Mouse (Mus musculus) hindbrain, embryonic 13.5 days (tissue): ENCODE measurements around the gene Katna1. TPM values are rescaled to one million over a fixed set of nuclear protein-coding genes. Genes with fewer than 3 reads are reported as not detected.
"Not testable (repeated sequence)": the region's sequence is repeated elsewhere in the genome, so short reads cannot be mapped to it uniquely, and the experiment has no call there.

Experiments used
- ATAC-seq: fragments of 200-750 bp; cut with Nextera tagmentation; 2 replicates; pipeline ENCODE4 v1.8.0; 2017; ENCODE audit warnings: moderate TSS enrichment; ENCODE audit not compliant: low FRiP score
- H3K27ac ChIP-seq: fragments of 300-500 bp; sonication (generic); 2 replicates; pipeline ENCODE4 v1.5.1; 2015; ENCODE audit warnings: inconsistent platforms, mild to moderate bottlenecking, moderate library complexity
- H3K27me3 ChIP-seq: fragments of 300-500 bp; sonication (generic); 2 replicates; pipeline ENCODE4 v1.6.1; 2015; ENCODE audit warnings: mild to moderate bottlenecking, inconsistent platforms
- H3K36me3 ChIP-seq: fragments of 300-500 bp; sonication (generic); 2 replicates; pipeline ENCODE4 v1.6.1; 2015; ENCODE audit warnings: mild to moderate bottlenecking, inconsistent platforms
- H3K4me1 ChIP-seq: fragments of 300-500 bp; sonication (generic); replicated peaks from 2 replicates; pipeline ENCODE4 v1.6.1; 2015; ENCODE audit warnings: inconsistent platforms
- H3K4me2 ChIP-seq: fragments of 300-500 bp; sonication (generic); 2 replicates; pipeline ENCODE4 v1.6.1; 2015; ENCODE audit warnings: inconsistent platforms, mild to moderate bottlenecking, moderate library complexity
- H3K4me3 ChIP-seq: fragments of 300-500 bp; sonication (generic); 2 replicates; pipeline ENCODE4 v1.5.1; 2015; ENCODE audit warnings: mild to moderate bottlenecking, inconsistent platforms
- H3K9ac ChIP-seq: fragments of 300-500 bp; sonication (generic); 2 replicates; pipeline ENCODE4 v1.6.1; 2015; ENCODE audit warnings: mild to moderate bottlenecking, inconsistent platforms
- H3K9me3 ChIP-seq: fragments of 300-500 bp; sonication (generic); 2 replicates; pipeline ENCODE4 v1.6.1; 2016; ENCODE audit warnings: inconsistent platforms
- WGBS: fragments of 180-500 bp; shearing (Covaris S2); methylation state at CpG from one replicate; pipeline ENCODE4 v1.1.7; 2015; 5-methylcytosine and 5-hydroxymethylcytosine counted together
- polyA plus RNA-seq: library from polyadenylated mRNA; unstranded; fragments of >200 nt; fragmentation: Nextera tagmentation; extraction: Ambion mirVana; gene quantifications from 2 replicates; pipeline ENCODE4 v1.2.1, GENCODE M21; 2015

Katna1 gene
- polyA plus RNA-seq, 1 experiment from 2014 or later: 36.6 TPM

DNA sequence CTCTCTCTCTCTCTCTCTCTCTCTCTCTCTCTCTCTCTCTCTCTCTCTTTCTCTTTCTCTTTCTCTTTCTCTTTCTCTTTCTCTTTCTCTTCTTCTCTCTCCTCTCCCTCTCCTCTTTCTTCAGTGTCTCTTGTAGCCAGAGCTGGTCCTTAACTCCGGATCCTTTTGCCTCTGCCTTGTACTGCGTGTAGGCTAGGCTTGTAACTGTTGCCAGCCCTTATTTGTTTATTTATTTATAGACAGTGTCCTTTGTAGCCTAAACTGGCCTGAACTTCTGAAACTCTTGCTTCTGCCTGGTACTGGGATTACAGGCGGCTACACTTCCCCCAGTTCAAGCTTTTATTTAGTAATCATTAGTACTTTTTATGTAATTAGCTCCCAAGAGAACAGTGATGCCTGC, 1.2 kb downstream of the Katna1 start:
- no peaks in the 10 kb centered on the region for H3K36me3 ChIP-seq
- WGBS: 30% methylated on average over 3 of the region's 3 CpGs
- H3K9ac ChIP-seq: peak overlapping the region; percentile 61
- H3K27ac ChIP-seq: no peak overlapping the region
- peak overlapping the region; percentile 66 for H3K4me2 ChIP-seq
- H3K9me3 ChIP-seq: no peaks in the 10 kb centered on the region
- peak overlapping the region; percentile 62 for H3K4me3 ChIP-seq
- no peak for ATAC-seq
- H3K27me3 ChIP-seq: no peaks in the 10 kb centered on the region
- H3K4me1 ChIP-seq: peaks cover 36% of the 10 kb centered on the region

DNA sequence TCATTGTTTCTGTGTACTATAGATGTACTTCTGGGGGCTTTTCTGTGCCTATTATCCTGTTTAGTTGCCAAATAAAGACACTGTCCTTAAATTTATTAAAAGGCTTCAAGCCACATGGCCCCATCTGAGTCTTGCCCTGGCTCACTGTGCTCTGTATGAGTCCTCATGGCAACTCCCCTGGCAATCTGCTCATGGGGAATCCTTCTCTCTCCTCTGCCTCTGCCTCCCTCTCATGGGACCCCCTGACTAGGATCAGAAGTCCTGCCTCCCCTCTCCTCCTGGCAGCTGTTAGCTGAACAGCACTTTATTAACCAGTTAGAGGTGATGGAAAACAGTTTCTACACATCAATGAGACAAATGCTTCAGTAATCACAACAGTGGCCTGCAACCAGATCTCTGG, 5.8 kb downstream of the Katna1 start:
- H3K27me3 ChIP-seq: no peaks in the 10 kb centered on the region
- no peak for ATAC-seq
- H3K9me3 ChIP-seq: no peaks in the 10 kb centered on the region
- no peaks in the 10 kb centered on the region for H3K36me3 ChIP-seq
- H3K9ac ChIP-seq: no peak overlapping the region
- H3K4me2 ChIP-seq: no peak overlapping the region
- peaks cover 32% of the 10 kb centered on the region for H3K4me1 ChIP-seq
- H3K27ac ChIP-seq: no peak overlapping the region
- no peak overlapping the region for H3K4me3 ChIP-seq

DNA sequence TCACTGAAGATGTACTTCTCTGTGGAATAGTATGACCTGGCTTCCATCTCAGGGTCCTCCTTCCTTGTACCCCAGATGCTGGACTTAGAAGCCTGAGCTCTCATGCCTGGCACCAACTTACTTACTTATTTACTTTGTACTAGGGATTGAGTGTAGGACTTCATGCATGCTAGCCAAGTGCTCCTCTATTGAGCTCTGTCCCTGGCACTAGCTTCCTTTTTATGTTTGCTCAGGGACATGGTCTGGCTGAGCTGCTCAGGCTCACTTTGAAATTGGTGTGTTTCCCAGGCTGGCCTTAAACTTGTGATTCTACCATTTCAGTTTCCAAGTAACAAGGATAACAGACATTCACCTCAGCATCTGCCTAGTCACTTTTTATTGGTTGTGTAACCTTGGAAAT, 11.3 kb downstream of the Katna1 start:
- no peak overlapping the region for H3K9ac ChIP-seq
- H3K9me3 ChIP-seq: no peaks in the 10 kb centered on the region
- 0 out of 2 replicates have a peak, but pooled peaks cover 2% of the 10 kb centered on the region for H3K4me1 ChIP-seq
- no peak for ATAC-seq
- peaks cover 13% of the 10 kb centered on the region for H3K36me3 ChIP-seq
- no peak overlapping the region for H3K4me2 ChIP-seq
- no peak overlapping the region for H3K27ac ChIP-seq
- no peak overlapping the region for H3K4me3 ChIP-seq
- no peaks in the 10 kb centered on the region for H3K27me3 ChIP-seq

- Histone ChIP-seq H3K9me3 (no peaks in the 10 kb centered on the region), H3K4me3 (no peak overlapping the region), H3K9ac (no peak overlapping the region), H3K36me3 (peaks cover 17% of the 10 kb centered on the region), H3K4me1 (0 out of 2 replicates have a peak, but pooled peaks cover 2% of the 10 kb centered on the region), H3K4me2 (no peak overlapping the region), H3K27me3 (no peaks in the 10 kb centered on the region), H3K27ac (no peak overlapping the region)
- no peak for ATAC-seq
- WGBS: 86% methylated on average over 3 of the region's 3 CpGs
These were observed 12.1 kb downstream of the Katna1 start for GRCm38 (mm10) chr10:7737914-7738313.

DNA sequence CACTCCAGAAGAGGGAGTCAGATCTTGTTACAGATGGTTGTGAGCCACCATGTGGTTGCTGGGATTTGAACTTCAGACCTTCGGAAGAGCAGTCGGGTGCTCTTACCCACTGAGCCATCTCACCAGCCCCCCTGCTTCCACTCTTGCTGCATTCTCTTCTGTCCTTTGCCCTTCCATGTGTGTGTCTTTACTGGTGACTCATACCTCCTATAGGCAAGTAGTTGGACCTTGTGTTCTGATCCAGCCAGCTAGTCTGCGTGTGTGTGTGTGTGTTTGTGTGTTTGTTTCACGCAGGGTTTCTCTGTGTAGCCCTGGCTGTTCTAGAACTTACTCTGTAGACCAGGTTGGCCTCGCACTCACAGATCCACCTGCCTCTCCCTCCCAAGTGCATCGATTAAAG, 19.7 kb downstream of the Katna1 start:
- not testable (repeated sequence) for H3K27me3 ChIP-seq, H3K4me3 ChIP-seq, H3K27ac ChIP-seq, H3K9me3 ChIP-seq, H3K4me2 ChIP-seq, ATAC-seq, H3K4me1 ChIP-seq, H3K9ac ChIP-seq
- 97% methylated on average over 6 of the region's 6 CpGs for WGBS
- H3K36me3 ChIP-seq: peaks cover 67% of the 10 kb centered on the region

DNA sequence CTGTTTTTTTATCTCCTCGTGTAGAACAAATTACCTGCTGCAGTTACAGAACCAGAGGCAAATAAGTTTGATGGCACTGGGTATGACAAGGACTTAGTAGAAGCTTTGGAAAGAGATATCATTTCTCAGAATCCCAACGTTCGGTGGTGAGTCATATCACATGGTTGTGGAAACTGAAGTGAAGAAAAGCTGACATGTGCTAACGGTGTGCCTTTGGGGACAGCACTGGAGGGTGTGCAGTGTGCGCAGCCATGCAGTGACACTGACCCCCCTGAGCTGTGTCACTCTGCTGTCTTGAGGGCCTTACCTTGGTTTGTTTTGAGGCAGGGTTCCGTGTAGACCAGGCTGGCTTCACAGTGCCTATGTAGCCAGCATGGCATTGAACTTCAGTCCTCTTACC, 23.0 kb downstream of the Katna1 start:
- Histone ChIP-seq H3K9me3 (no peaks in the 10 kb centered on the region), H3K4me3 (no peak overlapping the region), H3K9ac (no peak overlapping the region), H3K36me3 (peaks cover 64% of the 10 kb centered on the region), H3K27me3 (no peaks in the 10 kb centered on the region), H3K4me1 (no peaks in the 10 kb centered on the region), H3K4me2 (no peak overlapping the region), H3K27ac (no peak overlapping the region)
- ATAC-seq: no peak
- WGBS: 93% methylated on average over 6 of the region's 6 CpGs

GRCm38 (mm10) chr10:7757544-7757943, 31.7 kb downstream of the Katna1 start:
- H3K9me3 ChIP-seq: no peaks in the 10 kb centered on the region
- H3K4me1 ChIP-seq: no peaks in the 10 kb centered on the region
- H3K27ac ChIP-seq: no peak overlapping the region
- peaks cover 82% of the 10 kb centered on the region for H3K36me3 ChIP-seq
- H3K9ac ChIP-seq: no peak overlapping the region
- no peak for ATAC-seq
- H3K4me2 ChIP-seq: no peak overlapping the region
- H3K27me3 ChIP-seq: no peaks in the 10 kb centered on the region
- H3K4me3 ChIP-seq: no peak overlapping the region
- 98% methylated on average over 2 of the region's 2 CpGs for WGBS

GRCm38 (mm10) chr10:7772346-7772745, 46.5 kb downstream of the Katna1 start:
- no peaks in the 10 kb centered on the region for H3K27me3 ChIP-seq
- H3K27ac ChIP-seq: no peak overlapping the region
- peaks cover 83% of the 10 kb centered on the region for H3K36me3 ChIP-seq
- WGBS: 94% methylated on average over 4 of the region's 4 CpGs
- H3K4me2 ChIP-seq: no peak overlapping the region
- no peak overlapping the region for H3K4me3 ChIP-seq
- no peak overlapping the region for H3K9ac ChIP-seq
- no peaks in the 10 kb centered on the region for H3K4me1 ChIP-seq
- H3K9me3 ChIP-seq: no peaks in the 10 kb centered on the region
- ATAC-seq: no peak

DNA sequence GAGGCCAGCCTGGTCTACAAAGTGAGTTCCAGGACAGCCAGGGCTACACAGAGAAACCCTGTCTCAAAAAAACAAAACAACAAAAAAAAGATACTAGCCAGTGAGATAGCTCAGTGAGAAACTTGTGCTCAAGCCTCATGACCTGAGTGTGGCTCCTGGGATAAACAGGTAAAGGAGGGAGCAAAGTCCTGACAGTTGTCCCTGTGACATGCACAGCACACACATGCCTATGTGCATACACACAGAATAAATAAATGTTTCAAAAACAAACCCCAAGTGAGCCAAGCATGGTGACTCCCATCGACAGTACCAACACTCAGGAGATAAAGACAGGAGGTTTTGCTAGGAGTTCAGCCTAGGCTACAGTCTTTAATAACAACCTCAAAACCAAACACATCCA, 47.0 kb downstream of the Katna1 start:
- no peaks in the 10 kb centered on the region for H3K4me1 ChIP-seq
- H3K4me2 ChIP-seq: no peak overlapping the region
- no peak overlapping the region for H3K9ac ChIP-seq
- no peak overlapping the region for H3K27ac ChIP-seq
- no peaks in the 10 kb centered on the region for H3K9me3 ChIP-seq
- no peak overlapping the region for H3K4me3 ChIP-seq
- ATAC-seq: no peak
- WGBS: 96% methylated on average over 1 of the region's 1 CpGs
- peaks cover 80% of the 10 kb centered on the region for H3K36me3 ChIP-seq
- no peaks in the 10 kb centered on the region for H3K27me3 ChIP-seq

DNA sequence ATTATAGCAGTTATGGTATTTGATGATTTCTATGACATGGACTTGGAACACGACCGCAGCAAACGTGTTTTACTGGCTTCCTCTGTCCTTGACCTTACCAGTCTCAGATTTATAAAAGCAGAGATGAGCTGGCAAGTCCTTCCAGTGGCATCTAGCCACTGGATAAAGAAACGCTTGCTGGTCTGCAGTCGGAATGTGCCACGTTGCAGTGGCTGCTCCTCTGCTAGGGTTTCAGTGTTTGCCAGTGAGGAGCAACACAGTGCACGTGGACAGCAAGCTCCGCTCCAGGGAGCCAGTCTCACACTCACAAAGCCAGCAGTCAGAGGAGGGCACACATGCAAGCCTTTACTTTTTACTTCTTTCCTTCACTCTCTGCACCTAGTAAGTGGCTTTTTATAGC, 49.6 kb downstream of the Katna1 start:
- no peak for ATAC-seq
- H3K9ac ChIP-seq: no peak overlapping the region
- H3K4me2 ChIP-seq: no peak overlapping the region
- no peak overlapping the region for H3K27ac ChIP-seq
- WGBS: 95% methylated on average over 8 of the region's 8 CpGs
- peaks cover 8% of the 10 kb centered on the region; the same call in 1 of the 2 replicates for H3K4me1 ChIP-seq
- H3K36me3 ChIP-seq: peaks cover 61% of the 10 kb centered on the region
- no peak overlapping the region for H3K4me3 ChIP-seq
- H3K27me3 ChIP-seq: no peaks in the 10 kb centered on the region
- no peaks in the 10 kb centered on the region for H3K9me3 ChIP-seq

- Histone ChIP-seq H3K27ac (no peak overlapping the region), H3K9ac (no peak overlapping the region), H3K4me1 (peaks cover 10% of the 10 kb centered on the region; the same call in 1 of the 2 replicates), H3K36me3 (peaks cover 34% of the 10 kb centered on the region), H3K9me3 (no peaks in the 10 kb centered on the region), H3K4me2 (no peak overlapping the region), H3K27me3 (no peaks in the 10 kb centered on the region), H3K4me3 (no peak overlapping the region)
- 93% methylated on average over 3 of the region's 3 CpGs for WGBS
- ATAC-seq: no peak
These were observed 52.6 kb downstream of the Katna1 start for GRCm38 (mm10) chr10:7778361-7778760.

- Histone ChIP-seq H3K9ac (peak overlapping the region; percentile 87), H3K36me3 (peaks cover 22% of the 10 kb centered on the region), H3K4me3 (peak overlapping the region; percentile 92), H3K4me1 (peaks cover 10% of the 10 kb centered on the region; the same call in 1 of the 2 replicates), H3K27me3 (no peaks in the 10 kb centered on the region), H3K4me2 (peak overlapping the region; percentile 73), H3K9me3 (no peaks in the 10 kb centered on the region), H3K27ac (no peak overlapping the region)
- ATAC-seq: no peak
- 35% methylated on average over 5 of the region's 7 CpGs for WGBS
These were observed 54.0 kb downstream of the Katna1 start for GRCm38 (mm10) chr10:7779751-7780237.

DNA sequence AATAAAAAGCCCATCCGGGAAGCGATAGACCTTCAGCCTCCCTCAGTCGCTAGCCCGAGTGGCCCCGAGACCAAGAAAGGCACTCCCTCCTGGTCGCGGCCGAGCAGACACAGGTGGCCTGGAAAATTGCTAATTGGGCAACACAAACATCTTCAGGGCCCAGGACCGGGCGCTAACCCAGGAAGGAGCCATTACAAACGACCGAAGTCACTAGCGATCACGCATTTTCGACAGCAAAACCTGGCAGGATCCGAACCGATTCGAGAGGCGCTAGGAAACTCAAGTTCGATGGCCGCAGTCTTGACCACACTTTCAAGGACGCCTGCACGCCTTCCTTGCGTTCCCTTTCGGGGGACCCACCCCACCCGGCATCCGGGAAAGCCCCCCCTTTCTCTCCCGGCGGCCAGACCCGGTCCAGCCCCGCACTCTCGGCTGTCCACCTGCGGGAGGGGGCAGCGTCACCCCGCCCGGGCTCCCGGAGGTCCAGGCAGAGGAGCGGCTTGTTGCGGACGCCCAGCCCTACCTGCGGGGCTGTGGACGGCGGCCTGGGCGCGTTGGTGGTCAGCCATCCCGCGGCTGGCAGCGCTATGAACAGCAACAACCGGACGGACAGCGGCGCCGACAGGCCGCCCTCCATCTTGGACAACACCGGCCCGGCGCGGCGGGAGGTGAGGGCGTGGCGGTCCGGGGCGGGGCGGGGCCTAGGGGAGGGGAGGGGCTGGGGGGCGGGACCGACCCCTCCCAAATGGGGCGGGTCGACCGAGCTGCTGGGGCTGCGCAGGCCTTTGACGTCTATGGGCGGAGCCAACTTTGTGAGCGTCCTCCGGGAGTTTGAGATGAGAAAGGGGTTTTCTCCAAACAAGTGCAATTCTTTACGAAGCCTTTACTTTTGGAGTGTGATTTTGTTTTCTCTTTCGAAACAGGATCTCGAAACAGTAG, 54.7 kb downstream of the Katna1 start:
- WGBS: under 1% methylated on average over 64 of the region's 77 CpGs
- peak overlapping the region; percentile 73 for H3K4me2 ChIP-seq
- peaks cover 10% of the 10 kb centered on the region; the same call in 1 of the 2 replicates for H3K4me1 ChIP-seq
- no peaks in the 10 kb centered on the region for H3K9me3 ChIP-seq
- peaks cover 15% of the 10 kb centered on the region for H3K36me3 ChIP-seq
- peak overlapping the region; percentile 92 for H3K4me3 ChIP-seq
- peak overlapping the region; percentile 82 for H3K27ac ChIP-seq
- ATAC-seq: peak; percentile 90
- no peaks in the 10 kb centered on the region for H3K27me3 ChIP-seq
- H3K9ac ChIP-seq: peak overlapping the region; percentile 87
